Mouse (Mus musculus): ENCODE results near the gene Ccdc153.
A peak's percentile ranks its signal among the peaks of the same experiment; 100 is the strongest.

Ccdc153 gene

GRCm38 (mm10) chr9:44287003-44287400 lies 46.5 kb downstream of the Ccdc153 start:
- DNase-seq (ENCODE audit: low read depth, low spot score), result no peak

DNA sequence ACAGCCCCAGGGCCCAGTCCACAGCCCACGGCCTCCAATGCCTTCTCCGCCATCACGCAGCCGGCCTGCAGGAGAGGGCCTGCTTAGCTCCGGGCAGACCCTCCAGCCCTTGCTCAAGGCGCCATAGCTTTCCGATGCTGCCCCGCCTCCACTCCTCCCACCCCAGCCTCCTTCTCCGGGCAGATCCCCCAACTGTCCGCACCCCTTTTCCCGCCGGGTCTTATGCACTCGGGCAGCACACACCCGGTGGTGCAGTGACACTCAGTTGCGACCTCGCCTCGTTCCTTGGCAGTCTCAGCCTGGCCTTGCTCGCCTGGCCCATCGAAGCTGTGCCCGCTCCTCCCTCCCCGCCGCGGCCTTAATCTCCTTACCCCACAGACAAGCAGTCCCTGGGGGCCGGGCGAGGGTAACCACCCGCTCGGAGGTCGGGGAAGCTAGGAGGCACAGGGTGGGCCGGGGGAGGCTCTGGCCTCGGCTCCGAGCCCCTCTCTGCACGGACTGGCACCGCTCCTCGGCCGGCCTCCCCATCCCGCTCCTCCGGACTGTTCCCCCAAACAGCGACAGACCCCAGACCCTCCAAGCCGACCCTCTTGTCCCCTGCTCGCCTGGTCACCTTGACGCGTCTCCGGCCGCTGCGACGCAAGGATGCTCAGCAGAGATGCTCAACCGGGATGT lies 47.1 kb downstream of the Ccdc153 start:
- no peak for DNase-seq (ENCODE audit: low read depth, low spot score)

GRCm38 (mm10) chr9:44288076-44288958 lies 47.8 kb downstream of the Ccdc153 start, which contains the start of gene Abcg4:
Abcg4 (minus strand) TSS chr9:44288615.
- DNase-seq (ENCODE audit: low read depth, low spot score), result no peak

DNA sequence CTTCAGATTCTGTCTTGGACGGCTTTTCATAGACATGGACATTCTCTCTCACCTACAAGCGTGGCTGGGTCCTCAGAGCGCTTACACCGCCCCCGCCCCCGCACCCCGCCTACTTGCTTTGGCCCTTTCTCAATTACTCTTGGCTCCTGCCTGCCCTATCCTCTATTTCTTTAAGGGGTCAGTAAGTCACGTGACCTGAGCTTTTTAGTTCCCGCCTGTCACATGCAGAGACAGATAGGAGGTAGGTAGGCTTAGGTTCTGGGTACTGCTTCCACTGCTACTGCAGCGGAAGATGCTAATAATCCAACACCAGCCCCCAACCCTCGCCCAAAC lies 48.4 kb downstream of the Ccdc153 start:
- no peak for DNase-seq (ENCODE audit: low read depth, low spot score)

- DNase-seq (ENCODE audit: low read depth, low spot score), result peak; percentile 58
Measured at GRCm38 (mm10) chr9:44292490-44292889, 52.0 kb downstream of the Ccdc153 start.

All from R1 (cell line).